Mouse (Mus musculus): ENCODE data around the gene Dlx5. TPM values are rescaled to one million over a fixed set of nuclear protein-coding genes. Genes with fewer than 3 reads are reported as not detected.

Gene Dlx5
- polyA plus RNA-seq, 1 experiment from 2014 or later: 0.29 TPM

DNA sequence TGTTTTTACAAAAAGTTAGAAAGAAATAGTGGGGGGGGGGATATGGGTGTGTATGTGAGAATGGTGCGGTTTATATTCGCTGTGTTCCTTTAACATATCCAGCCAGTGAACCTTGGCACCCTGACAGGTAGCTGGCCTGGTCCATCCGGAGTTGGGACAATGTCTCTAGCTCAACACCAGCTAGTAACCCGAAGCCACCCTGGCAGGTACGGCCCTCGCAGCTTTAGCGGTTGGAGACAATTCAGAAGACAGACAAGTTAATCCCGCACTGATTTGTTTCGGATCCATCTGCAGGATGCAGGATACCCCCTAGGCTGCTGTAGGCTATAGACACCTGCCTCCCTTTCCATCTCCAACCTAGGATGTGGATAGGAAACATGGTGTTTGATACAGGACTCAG lies 27.7 kb downstream of the Dlx5 start:
- no peak overlapping the region for H3K4me2 ChIP-seq
- H3K9me3 ChIP-seq (ENCODE audit: low read depth, low read length): no peaks in the 10 kb centered on the region
- H3K4me3 ChIP-seq (ENCODE audit: low read depth, low read length): no peak overlapping the region
- DNase-seq (no peak), ATAC-seq (ENCODE audit: insufficient read depth) (no peak)
- H3K27ac ChIP-seq (ENCODE audit: low read depth): no peak overlapping the region
- H3K4me1 ChIP-seq (ENCODE audit: insufficient read depth): no peaks in the 10 kb centered on the region
- under 1% methylated on average over 9 of the region's 9 CpGs for WGBS
- H3K27me3 ChIP-seq (ENCODE audit: insufficient read depth, low read length): peaks cover 99% of the 10 kb centered on the region
- H3K36me3 ChIP-seq (ENCODE audit: insufficient read depth): no peaks in the 10 kb centered on the region
- TF ChIP-seq CTCF (IDR thresholded peaks at IDR 0.05; ENCODE audit: low read depth): no peak
- H3K9ac ChIP-seq: no peak overlapping the region

DNA sequence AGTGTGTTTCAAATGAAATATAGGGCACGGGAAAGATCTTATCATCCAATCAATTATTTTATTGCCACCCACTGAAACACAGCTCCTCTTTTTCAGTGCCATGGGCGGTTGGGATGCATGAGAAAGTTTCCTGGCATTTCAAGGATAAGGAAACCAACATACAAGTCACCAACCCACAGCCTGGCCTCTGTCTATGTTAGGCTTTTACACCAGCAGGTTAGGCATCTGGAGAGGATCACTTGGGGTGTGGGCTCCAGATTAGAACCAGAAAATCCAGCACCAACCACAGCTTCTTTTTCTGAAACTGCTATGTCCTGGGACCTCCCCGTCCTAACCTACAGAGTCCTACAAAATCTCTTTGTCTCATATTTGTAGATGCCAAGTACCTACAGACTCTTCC lies 28.9 kb downstream of the Dlx5 start:
- no peak for TF ChIP-seq CTCF (IDR thresholded peaks at IDR 0.05; ENCODE audit: low read depth)
- Histone ChIP-seq H3K9ac (no peak overlapping the region), H3K4me3 (ENCODE audit: low read depth, low read length) (no peak overlapping the region), H3K27me3 (ENCODE audit: insufficient read depth, low read length) (peaks cover 98% of the 10 kb centered on the region), H3K27ac (ENCODE audit: low read depth) (no peak overlapping the region), H3K9me3 (ENCODE audit: low read depth, low read length) (no peaks in the 10 kb centered on the region), H3K4me2 (no peak overlapping the region), H3K4me1 (ENCODE audit: insufficient read depth) (no peaks in the 10 kb centered on the region), H3K36me3 (ENCODE audit: insufficient read depth) (no peaks in the 10 kb centered on the region)
- no peak for ATAC-seq (ENCODE audit: insufficient read depth)
- WGBS: 9% methylated on average over 3 of the region's 3 CpGs
- DNase-seq: no peak

DNA sequence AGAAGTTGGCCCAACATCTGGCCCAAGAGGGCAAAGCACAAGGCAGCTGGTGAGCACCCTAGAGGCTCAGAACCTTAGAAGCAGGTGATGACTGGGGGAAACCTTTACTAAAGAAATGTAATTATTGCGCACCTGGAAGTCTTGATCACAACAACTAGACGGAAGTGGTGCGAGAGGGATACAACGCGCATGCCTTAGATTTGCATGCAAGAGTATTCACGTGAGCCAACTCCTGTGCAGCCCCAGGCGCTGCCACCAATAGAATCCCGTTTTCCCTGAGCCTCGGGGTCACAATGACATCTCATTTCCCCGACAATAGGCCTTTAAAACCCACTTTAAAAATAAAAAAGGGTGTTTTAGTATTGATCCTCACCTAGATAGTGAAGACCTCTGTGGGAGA lies 30.7 kb downstream of the Dlx5 start:
- no peak overlapping the region for H3K4me3 ChIP-seq (ENCODE audit: low read depth, low read length)
- DNase-seq: no peak
- no peaks in the 10 kb centered on the region for H3K36me3 ChIP-seq (ENCODE audit: insufficient read depth)
- no peaks in the 10 kb centered on the region for H3K4me1 ChIP-seq (ENCODE audit: insufficient read depth)
- no peaks in the 10 kb centered on the region for H3K9me3 ChIP-seq (ENCODE audit: low read depth, low read length)
- no peak overlapping the region for H3K4me2 ChIP-seq
- H3K27me3 ChIP-seq (ENCODE audit: insufficient read depth, low read length): peaks cover 92% of the 10 kb centered on the region
- no peak overlapping the region for H3K9ac ChIP-seq
- WGBS: 3% methylated on average over 10 of the region's 10 CpGs
- H3K27ac ChIP-seq (ENCODE audit: low read depth): no peak overlapping the region
- no peak for ATAC-seq (ENCODE audit: insufficient read depth)
- TF ChIP-seq CTCF (IDR thresholded peaks at IDR 0.05; ENCODE audit: low read depth): no peak

DNA sequence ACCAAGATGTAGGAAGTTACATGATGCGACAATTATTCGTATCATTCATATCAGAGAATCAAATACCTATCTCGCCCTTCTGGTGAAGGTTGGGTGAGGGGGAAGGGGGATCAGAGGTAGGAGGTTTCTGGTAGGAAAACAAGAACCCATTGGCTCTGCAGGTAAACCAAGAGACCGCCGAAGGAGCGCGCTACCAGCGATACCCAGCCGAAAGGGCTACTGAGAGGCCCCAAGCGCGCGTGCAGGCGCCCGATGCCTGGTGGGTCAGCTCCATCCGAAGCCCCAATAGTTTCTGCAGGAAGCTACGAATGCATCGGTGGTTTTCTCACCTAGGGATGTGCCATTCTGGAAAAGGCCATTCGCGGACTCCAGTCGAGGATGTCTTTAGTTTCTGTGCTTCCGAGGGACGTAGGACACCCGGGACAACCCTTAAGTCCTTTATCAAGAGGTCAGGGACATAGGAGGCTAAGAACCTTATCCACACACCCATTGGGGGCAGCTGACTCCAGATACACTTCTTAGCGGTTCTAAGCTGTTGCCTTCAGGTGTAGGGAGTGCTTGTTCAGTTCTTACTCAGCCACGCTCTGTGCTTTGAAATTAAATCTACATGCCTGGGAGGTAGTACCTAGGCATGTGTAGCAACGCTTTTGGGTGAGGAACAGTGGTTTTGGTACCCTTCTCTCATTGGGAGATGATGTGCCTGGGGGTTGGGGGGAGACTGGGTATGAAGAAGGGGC lies 31.4 kb downstream of the Dlx5 start:
- H3K27ac ChIP-seq (ENCODE audit: low read depth): no peak overlapping the region
- H3K9me3 ChIP-seq (ENCODE audit: low read depth, low read length): no peaks in the 10 kb centered on the region
- no peak overlapping the region for H3K9ac ChIP-seq
- no peak overlapping the region for H3K4me2 ChIP-seq
- no peak for DNase-seq
- no peaks in the 10 kb centered on the region for H3K4me1 ChIP-seq (ENCODE audit: insufficient read depth)
- H3K4me3 ChIP-seq (ENCODE audit: low read depth, low read length): no peak overlapping the region
- ATAC-seq (ENCODE audit: insufficient read depth): no peak
- peaks cover 87% of the 10 kb centered on the region for H3K27me3 ChIP-seq (ENCODE audit: insufficient read depth, low read length)
- WGBS: 2% methylated on average over 26 of the region's 26 CpGs
- no peaks in the 10 kb centered on the region for H3K36me3 ChIP-seq (ENCODE audit: insufficient read depth)
- no peak for TF ChIP-seq CTCF (IDR thresholded peaks at IDR 0.05; ENCODE audit: low read depth)

DNA sequence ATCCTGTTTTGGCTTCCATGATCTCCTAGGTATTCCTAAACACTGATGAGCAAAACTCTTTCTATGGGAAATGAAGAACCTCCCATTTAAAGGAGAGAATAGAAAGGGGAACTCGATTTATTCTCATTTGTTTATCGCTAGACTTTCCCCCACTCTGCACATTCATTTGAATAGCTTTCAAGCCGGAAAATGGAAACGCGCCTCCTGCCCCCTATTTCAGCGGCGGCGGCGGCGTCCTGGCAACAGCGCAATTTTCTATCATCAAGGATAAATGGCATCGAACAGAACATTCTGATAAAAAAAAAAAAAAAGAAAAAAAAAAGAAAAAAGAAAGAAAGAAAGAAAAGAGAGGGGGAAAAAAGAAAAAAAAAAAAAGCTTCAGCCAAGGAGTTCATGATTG lies 32.1 kb downstream of the Dlx5 start:
- 2% methylated on average over 12 of the region's 12 CpGs for WGBS
- H3K9ac ChIP-seq: no peak overlapping the region
- no peak for ATAC-seq (ENCODE audit: insufficient read depth)
- no peak for TF ChIP-seq CTCF (IDR thresholded peaks at IDR 0.05; ENCODE audit: low read depth)
- no peak overlapping the region for H3K27ac ChIP-seq (ENCODE audit: low read depth)
- H3K27me3 ChIP-seq (ENCODE audit: insufficient read depth, low read length): peaks cover 83% of the 10 kb centered on the region
- no peaks in the 10 kb centered on the region for H3K36me3 ChIP-seq (ENCODE audit: insufficient read depth)
- H3K4me2 ChIP-seq: no peak overlapping the region
- no peak for DNase-seq
- no peak overlapping the region for H3K4me3 ChIP-seq (ENCODE audit: low read depth, low read length)
- no peaks in the 10 kb centered on the region for H3K4me1 ChIP-seq (ENCODE audit: insufficient read depth)
- no peaks in the 10 kb centered on the region for H3K9me3 ChIP-seq (ENCODE audit: low read depth, low read length)

DNA sequence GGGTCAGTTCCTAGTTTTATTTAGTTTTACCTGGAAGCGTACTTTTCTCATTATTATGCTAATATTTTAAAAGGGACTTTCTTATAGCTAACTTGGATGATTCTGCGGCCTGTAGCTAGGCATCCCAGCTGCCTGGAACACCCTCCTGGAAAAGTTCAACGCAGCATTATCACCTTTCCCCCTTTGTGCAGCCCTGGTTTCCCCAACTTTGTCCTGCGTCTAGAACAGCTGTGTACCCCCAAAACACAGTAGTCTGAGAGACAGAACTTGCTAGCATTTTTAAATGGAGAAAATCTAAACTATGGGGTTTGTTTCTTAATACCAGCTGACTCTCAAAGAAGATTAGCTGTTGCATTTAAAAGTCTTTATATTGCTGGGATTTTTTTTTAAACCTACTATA lies 33.3 kb downstream of the Dlx5 start:
- 12% methylated on average over 4 of the region's 4 CpGs for whole genome bisulfite sequencing
- Histone ChIP-seq H3K9ac (no peak overlapping the region), H3K4me2 (no peak overlapping the region), H3K9me3 (ENCODE audit: low read depth, low read length) (no peaks in the 10 kb centered on the region), H3K27ac (ENCODE audit: low read depth) (no peak overlapping the region), H3K4me3 (ENCODE audit: low read depth, low read length) (no peak overlapping the region), H3K36me3 (ENCODE audit: insufficient read depth) (no peaks in the 10 kb centered on the region), H3K27me3 (ENCODE audit: insufficient read depth, low read length) (peaks cover 71% of the 10 kb centered on the region), H3K4me1 (ENCODE audit: insufficient read depth) (no peaks in the 10 kb centered on the region)
- DNase-seq (no peak), ATAC-seq (ENCODE audit: insufficient read depth) (no peak)
- TF ChIP-seq CTCF (IDR thresholded peaks at IDR 0.05; ENCODE audit: low read depth): no peak

DNA sequence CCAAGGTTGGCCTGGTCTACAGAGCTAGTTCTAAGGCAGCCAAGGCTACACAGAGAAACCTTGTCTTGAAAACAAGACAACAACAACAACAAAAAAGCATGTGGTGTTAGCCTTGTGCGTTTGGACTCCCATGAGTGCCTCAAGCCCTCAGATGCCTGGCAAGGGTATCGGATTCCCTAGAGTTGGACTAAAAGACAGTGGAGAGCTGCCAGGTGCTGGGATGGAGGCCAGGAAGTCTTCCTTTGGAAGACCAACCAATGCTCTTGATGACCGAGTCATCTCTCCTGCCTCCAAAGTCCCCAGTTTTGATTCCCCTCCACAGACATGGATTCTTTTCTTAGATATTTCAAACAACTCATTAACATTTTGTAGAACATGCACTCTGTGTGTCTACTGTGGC lies 48.6 kb downstream of the Dlx5 start:
- no peak for DNase-seq
- no peak overlapping the region for H3K9ac ChIP-seq

More for the DNA sequence above, 48.6 kb downstream of the Dlx5 start:
- H3K4me1 ChIP-seq (ENCODE audit: insufficient read depth): no peaks in the 10 kb centered on the region
- H3K27ac ChIP-seq (ENCODE audit: low read depth): no peak overlapping the region
- no peaks in the 10 kb centered on the region for H3K36me3 ChIP-seq (ENCODE audit: insufficient read depth)
- no peak for ATAC-seq (ENCODE audit: insufficient read depth)
- no peaks in the 10 kb centered on the region for H3K27me3 ChIP-seq (ENCODE audit: insufficient read depth, low read length)
- 91% methylated on average over 3 of the region's 3 CpGs for WGBS
- no peaks in the 10 kb centered on the region for H3K9me3 ChIP-seq (ENCODE audit: low read depth, low read length)
- H3K4me2 ChIP-seq: no peak overlapping the region
- TF ChIP-seq CTCF (IDR thresholded peaks at IDR 0.05; ENCODE audit: low read depth): no peak
- H3K4me3 ChIP-seq (ENCODE audit: low read depth, low read length): no peak overlapping the region
